Mouse (Mus musculus) cerebellum, adult (tissue): ENCODE data around the gene Gprc5c.
A peak's percentile ranks its signal among the peaks of the same experiment; 100 is the strongest.

Experiments
- ATAC-seq: cut with Nextera tagmentation; 2 replicates; pipeline ENCODE4 v1.9.2; 2017; ENCODE audit warnings: mild to moderate bottlenecking, moderate library complexity, mixed read lengths; ENCODE audit not compliant: insufficient number of reproducible peaks, low FRiP score, low TSS enrichment

Gene Gprc5c

GRCm38 (mm10) chr11:114829499-114830432, 21.2 kb upstream of the Gprc5c start:
- ATAC-seq, result peak; percentile 92

- ATAC-seq, result no peak
These were observed 20.5 kb upstream of the Gprc5c start for GRCm38 (mm10) chr11:114830433-114830773.

GRCm38 (mm10) chr11:114833166-114833565, 17.8 kb upstream of the Gprc5c start:
- no peak for ATAC-seq

DNA sequence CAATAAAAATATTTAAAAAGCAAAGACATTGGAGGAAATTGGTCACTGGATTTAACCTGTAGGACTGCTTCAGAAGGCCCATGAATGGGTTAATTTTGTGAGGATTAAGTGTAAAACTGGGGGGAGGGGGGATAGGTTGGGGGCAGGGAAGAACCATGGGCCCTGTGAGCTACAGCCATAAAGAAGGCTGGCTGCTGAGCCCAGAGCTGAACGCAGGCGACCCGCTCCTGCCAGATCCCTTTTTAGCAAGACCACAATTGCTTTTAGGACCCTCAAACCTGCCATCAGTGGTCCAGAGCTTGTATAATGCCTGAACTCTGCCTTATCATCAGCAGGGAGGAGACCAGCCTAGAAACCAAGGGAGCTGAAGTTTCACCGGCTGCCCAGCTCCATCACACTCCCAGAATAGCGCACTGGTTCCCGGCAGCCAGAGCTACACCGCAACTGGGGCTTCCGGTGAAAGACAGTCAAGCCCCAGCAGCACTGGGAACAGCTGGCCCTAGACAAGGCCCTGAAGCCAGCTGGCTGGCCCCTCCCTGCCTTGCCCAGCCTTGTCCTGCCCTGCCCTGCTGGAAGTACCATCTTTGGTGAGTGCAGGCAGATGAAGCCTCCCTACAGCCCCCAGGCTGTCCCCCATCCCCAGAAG, 7.0 kb upstream of the Gprc5c start:
- no peak for ATAC-seq

DNA sequence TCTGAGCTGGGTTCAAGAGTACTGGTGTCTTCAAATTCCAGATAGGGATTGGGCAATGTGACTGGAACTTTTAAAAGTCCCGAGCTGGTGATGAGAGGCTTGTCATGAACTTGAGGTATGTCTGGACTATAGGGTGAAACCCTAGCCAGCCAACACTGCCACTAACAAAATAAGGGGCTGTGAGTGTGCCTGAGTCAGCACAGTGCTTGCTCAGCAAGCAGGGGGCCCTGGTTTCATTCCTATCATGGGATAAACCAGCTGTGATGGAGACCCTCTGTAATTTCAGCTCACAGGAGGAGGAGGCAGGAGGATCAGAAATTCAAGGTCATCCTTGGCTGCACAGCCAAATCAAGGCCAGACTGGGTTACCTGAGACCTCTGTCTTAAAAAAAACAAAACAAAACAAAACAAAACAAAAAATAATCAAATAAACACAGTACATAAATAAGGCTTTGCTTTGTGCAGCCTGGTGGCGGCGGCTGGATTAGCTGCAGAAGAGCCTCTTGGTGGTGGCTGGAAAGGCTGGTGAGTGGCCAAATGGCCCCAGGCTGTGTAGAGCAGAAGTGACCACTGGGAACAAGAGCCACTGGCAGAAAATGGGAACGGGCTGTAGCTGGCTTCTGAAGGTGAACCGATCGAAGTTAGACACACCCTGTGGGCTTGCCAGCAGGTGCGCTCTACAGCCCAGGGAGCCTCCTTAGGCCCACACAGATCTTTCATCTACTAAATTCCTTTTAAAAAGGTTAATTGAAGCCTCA, 6.3 kb upstream of the Gprc5c start:
- ATAC-seq, result no peak

DNA sequence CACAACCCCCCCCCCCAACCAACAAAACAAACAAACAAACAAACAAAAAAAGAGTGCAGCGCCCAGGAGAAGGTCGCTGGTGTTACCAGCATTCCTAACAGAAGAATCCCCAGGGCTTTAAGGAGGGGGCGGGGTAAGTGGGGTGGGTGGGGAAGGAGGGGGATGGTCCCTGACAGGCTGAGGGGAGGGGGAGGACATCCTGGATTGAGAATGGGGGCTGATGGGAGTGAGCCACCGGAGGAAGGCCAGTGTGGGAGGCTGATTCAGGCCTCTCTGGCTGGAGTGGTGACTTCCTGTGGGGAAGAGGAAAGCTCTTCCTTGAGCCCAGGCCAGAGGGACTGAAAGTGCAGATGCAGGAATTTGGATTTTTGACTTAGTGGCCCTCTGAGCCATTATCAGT, 4.6 kb upstream of the Gprc5c start:
- no peak for ATAC-seq

- no peak for ATAC-seq
These were observed 3.9 kb upstream of the Gprc5c start for GRCm38 (mm10) chr11:114847008-114847407.

GRCm38 (mm10) chr11:114849572-114849971, 1.4 kb upstream of the Gprc5c start:
- no peak for ATAC-seq

GRCm38 (mm10) chr11:114850066-114850451, 893 bp upstream of the Gprc5c start:
- ATAC-seq, result no peak

DNA sequence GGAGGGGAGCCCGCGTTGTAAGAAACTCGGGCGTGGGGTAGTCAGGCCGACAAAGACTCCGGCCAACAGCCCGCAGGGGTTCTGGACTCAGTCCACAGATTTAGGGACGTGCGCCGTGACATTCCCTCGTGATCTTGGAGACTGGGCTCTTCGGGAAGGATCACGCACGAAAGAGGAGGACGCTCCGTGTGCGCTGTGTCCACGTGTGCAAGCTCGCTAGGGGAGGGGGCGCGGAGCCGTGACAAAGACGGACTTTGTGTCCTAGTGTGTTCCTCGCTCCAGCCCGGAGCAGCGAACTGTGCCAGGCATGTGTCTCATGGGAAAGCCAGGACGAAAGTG, 286 bp downstream of the Gprc5c start:
- ATAC-seq, result peak; percentile 34

DNA sequence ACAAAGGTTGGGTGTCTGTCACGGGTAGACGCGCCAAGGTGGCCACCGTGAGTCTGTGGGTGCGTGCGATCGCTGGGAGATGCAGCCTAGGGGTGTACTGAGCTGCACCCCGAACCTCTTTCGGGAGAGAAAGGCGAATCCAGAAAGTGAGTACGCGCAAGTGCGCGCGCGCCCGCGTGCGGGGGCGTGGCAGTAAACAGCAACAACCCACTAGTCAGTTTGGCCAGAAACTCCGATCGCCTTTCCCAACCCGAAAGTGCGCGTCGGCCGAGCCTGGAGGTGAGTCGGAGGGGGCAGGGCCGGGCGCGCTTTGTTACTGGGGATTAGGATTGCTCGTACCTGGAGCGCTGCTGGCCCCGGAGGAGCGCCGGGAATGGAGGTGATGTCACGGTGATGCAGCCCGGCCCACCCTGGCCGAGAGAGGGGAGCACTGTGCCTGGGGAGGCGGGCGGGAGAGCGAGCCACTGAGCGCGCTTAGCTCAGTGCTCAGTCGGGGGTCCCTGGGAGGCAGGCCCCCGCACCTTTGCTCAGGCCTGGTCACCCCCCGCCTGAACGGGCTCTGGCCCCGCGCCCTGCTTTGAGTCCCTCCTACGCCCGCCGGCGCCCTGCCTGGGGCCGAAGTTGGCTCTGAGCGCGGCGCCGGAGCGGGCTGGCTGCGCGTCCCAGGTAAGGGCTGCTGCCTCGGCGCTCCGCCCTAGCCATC, 807 bp downstream of the Gprc5c start:
- peak; percentile 73 for ATAC-seq

GRCm38 (mm10) chr11:114852311-114853173, 1.6 kb downstream of the Gprc5c start:
- no peak for ATAC-seq

- no peak for ATAC-seq
These were observed 2.4 kb downstream of the Gprc5c start for GRCm38 (mm10) chr11:114853174-114853838.

DNA sequence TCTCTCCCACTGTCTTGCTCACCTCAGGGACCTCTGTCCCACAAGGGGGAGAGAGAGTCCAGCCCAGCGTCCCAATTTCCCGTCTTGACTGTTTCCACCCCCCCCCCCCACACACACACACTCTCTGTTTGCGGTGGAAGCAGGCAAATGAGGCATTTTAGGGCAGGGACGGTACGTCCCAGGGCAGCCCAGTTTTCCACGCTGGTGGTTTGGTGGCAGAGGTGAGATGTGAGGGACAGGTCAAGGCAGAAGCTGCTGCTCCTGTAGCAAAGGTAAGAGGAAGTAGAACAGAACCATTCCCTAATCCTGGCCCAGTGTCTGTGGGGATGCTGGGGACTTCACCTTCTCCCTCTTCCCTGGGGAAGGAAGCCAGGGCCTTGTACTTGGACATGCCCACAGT, 3.6 kb downstream of the Gprc5c start:
- no peak for ATAC-seq

GRCm38 (mm10) chr11:114856125-114856524, 5.2 kb downstream of the Gprc5c start:
- ATAC-seq, result no peak

DNA sequence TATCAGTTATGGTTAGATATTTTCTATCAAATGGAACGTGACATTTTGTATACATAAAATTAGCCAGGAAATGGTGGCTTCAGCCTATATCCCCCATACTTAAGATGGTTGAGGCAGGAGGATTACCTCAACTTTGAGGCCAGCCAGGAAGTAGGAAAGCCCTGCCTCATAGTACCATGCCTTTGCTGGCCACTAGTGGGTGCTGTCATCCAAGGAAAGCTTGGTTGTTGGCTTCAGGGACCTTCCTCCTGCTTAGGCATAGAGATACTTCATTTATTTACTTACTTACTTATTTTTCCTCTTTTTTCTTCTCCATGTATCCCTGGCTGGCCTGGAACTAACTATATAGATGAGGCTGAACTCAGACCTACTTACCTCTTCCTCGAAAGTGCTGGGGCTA, 7.7 kb downstream of the Gprc5c start:
- no peak for ATAC-seq

DNA sequence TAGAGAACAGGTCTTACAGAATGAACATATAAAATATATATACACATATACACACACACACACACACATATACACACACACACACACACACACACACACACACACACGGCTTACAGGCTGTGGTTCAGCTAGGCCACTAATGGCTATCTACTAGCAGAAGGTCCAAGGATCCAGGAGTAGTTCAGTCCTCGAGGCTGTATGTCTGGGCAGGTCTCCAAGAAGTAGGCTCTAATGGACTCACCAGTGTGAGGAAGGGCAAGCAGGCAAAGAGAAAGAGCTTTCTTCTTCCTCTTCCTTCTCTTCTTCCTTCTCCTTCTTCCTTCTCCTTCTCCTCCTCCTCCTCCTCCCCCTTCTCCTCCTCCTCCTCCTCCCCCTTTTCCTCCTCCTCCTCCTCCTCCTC, 10.1 kb downstream of the Gprc5c start:
- no peak for ATAC-seq

DNA sequence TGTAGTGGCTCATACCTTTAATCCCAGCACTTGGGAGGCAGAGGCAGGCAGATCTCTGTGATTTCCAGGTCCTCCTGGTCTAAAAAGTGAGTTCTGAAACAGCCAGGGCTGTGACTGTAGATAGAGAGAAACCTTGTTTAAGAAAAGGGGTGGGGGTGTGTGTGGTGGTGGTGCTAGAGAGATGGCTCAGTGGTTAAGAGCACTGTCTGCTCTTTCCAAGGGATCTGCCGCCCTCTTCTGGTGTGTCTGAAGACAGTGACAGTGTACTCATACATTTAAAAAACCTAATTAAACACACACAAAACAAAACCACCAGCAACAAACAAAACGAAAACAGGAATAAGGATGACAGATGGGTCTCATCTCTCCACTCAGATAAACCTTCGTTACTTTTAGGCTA, 11.7 kb downstream of the Gprc5c start:
- ATAC-seq, result no peak

GRCm38 (mm10) chr11:114863918-114864420, 13.0 kb downstream of the Gprc5c start:
- no peak for ATAC-seq
